Mouse (Mus musculus): ENCODE results near the gene Slc25a19. TPM values are rescaled to one million over a fixed set of nuclear protein-coding genes. Genes with fewer than 3 reads are reported as not detected.
A peak's percentile ranks its signal among the peaks of the same experiment; 100 is the strongest.

Gene Slc25a19
- total RNA-seq, 2 experiments from 2014 or later: 57.2 to 59.5 TPM

DNA sequence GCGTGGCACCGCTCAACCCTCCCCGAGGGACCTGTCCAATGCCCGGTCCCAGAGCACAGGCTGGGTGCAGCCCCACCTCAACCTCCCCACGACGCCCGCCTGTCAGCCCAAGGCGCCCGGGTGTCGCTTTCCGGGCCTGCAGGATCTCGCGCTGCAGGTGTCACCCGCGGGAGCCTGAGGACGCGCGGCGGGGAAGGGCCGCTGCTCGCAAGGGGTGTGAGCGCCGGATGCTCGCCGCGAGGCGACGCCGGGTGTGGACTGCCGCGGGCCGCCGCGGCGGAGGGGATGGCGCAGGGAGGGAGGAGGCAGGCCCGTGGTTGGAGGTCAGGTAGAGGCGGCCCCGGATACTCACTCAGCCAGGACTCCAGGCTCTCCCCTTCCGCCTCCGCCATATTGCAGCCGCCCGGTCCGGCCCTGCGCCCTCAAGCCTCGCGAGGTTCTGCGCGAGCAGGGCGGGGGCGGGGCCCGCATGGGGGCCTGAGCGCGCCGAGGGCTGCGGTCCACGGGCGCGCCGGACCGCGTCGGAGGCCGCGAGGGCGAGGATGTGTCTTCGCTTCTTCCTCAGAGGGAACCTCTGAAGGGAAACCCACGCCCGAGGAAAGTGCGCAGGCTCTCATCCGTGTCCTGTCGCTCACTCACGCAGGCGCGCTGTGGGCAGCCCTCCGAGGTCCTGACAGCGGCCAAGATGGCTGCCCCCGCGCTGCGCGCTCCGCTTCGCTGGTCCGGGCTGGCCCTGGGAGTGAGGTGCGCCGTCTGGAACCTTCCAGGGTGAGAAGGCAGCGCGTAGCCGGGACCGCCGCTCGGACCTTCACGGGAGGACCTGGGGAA is 24.4 kb downstream of the Slc25a19 start, which contains the start of the genes Mrps7 and Gga3:
TSS of gene Mrps7 (plus strand) at position 450 of the 828 bp plus-strand sequence.
TSS of gene Gga3 (minus strand) at position 576 of the 828 bp plus-strand sequence.
- DNase-seq (ENCODE audit: extremely low spot score in 1 of 2, low spot score in 2 of 2): peak; percentile 87 to 88
- intact Hi-C loops (cut with DNase I): loop anchor here (5.0 kb wide), 1 partner anchor 121 kb away; no protein-coding TSS in a partner anchor
- no peak for TF ChIP-seq CTCF (IDR thresholded peaks at IDR 0.05)

DNA sequence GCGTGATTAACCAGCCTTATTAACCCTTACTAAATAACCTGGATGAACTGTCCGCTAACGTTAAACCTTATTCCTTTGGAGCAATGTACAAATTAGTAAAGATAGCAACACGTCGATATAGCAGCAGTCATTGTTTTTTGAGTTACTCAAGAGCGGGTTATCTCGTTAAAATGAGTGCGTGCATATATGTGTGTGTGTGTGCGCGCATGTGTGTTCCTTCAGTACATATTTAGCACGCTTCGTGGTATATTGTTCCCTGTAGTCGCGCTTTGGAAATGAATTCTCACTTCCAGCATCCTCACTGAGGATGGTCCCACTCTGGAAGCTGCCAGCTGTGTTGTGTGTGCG is 25.0 kb downstream of the Slc25a19 start:
- H3K4me3 ChIP-seq: peak overlapping the region; percentile 99
- intact Hi-C loops (cut with DNase I): loop anchor here (5.0 kb wide), 1 partner anchor 121 kb away; no protein-coding TSS in a partner anchor
- TF ChIP-seq CTCF (IDR thresholded peaks at IDR 0.05): no peak
- no peak for DNase-seq (ENCODE audit: extremely low spot score in 1 of 2, low spot score in 2 of 2)
- peak overlapping the region; percentile 99 for H3K27ac ChIP-seq

More for the DNA sequence above, 24.4 kb downstream of the Slc25a19 start, which contains the start of the genes Mrps7 and Gga3:
- Histone ChIP-seq H3K4me3 (peak within 1 kb of the TSS; percentile 99), H3K27ac (peak within 1 kb of the TSS; percentile 99)

DNA sequence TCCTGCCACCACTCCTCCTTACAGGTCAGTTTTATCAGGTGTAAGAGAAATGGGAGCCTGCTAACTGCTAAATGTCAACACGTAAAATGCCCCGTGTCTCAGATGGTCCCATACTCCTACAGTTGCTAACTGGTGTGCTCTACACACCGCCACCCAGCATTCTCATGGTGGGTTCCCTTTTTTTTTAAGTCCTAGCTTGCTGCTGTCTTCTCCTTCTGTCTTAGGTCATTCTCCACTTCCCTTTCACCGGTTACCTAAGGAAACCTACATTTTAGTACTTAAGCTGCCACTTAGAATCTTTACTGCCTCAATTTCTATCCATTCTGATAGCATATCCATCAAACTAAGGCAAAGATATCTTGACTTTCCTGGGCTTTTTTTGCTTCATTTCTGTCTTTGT is 26.9 kb downstream of the Slc25a19 start:
- intact Hi-C loops (cut with DNase I): loop anchor here (5.0 kb wide), 1 partner anchor 119 kb away; no protein-coding TSS in a partner anchor
- Histone ChIP-seq H3K4me3 (no peak overlapping the region), H3K27ac (no peak overlapping the region)
- no peak for TF ChIP-seq CTCF (IDR thresholded peaks at IDR 0.05)
- no peak for DNase-seq (ENCODE audit: extremely low spot score in 1 of 2, low spot score in 2 of 2)

DNA sequence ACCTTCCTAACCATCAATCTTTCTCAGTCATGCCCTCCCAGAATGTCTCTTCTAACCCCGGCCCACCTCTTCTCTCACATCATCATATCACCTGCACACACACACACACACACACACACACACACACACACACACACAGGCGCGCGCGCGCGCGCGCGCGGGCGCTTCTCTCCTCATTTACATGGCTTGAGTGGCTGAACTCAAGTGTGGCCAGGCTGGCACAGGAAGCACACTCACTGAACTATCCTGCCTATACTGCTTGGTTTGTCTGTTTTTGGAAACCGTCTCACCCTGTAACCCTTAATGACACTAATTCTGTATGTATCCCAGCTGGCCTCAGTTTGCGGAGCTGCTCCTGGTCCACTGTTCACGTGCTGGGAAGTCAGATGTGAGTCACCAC is 27.4 kb downstream of the Slc25a19 start:
- Histone ChIP-seq H3K27ac (no peak overlapping the region), H3K4me3 (no peak overlapping the region)
- no peak for TF ChIP-seq CTCF (IDR thresholded peaks at IDR 0.05)
- no peak for DNase-seq (ENCODE audit: extremely low spot score in 1 of 2, low spot score in 2 of 2)
- intact Hi-C loops (cut with DNase I): loop anchor here (5.0 kb wide), 1 partner anchor 118 kb away; no protein-coding TSS in a partner anchor

DNA sequence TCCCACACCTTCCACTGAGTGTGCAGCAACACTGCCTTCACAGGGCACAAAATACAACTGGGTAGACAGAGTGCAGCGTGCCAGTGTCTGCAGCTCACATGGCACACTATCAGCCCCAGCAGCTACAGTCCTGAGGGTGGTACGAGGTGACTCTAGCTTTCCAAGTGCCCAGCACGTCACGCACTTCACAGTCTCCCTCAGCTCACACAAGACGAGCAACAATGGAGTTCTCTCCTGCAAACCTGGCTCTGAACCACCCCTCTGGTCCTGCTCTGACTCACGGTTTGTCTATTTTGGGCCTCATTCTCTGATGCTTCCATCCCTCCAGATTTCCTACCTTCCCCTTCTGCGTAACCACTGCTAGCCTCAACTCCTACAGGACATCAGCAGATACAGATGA is 28.4 kb downstream of the Slc25a19 start:
- no peak for TF ChIP-seq CTCF (IDR thresholded peaks at IDR 0.05)
- intact Hi-C loops (cut with DNase I): loop anchor here (5.0 kb wide), 1 partner anchor 117 kb away; no protein-coding TSS in a partner anchor
- Histone ChIP-seq H3K27ac (no peak overlapping the region), H3K4me3 (no peak overlapping the region)
- peak in 1 of 2 experiments; percentile 43 for DNase-seq (ENCODE audit: extremely low spot score in 1 of 2, low spot score in 2 of 2)

DNA sequence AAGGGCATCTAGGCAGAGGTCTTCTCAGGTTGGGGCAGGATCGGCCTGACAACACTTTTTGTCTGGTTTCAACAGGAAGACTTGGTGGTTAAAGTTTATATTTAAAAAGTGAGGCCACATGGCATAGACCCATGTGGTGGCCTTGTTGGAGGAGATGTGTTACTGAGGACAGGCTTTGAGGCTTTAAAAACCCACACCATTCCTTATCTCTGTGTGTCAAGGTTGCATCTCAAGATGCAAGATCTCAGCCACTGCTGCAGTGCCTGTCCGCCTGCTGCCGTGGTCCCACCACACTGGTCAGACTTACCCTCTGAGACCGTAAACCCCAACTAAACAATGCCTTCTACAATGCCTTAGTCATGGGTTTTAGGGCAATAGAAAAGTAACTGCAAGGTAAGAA is 29.8 kb downstream of the Slc25a19 start:
- H3K4me3 ChIP-seq: no peak overlapping the region
- DNase-seq (ENCODE audit: extremely low spot score in 1 of 2, low spot score in 2 of 2): no peak
- no peak for TF ChIP-seq CTCF (IDR thresholded peaks at IDR 0.05)
- intact Hi-C loops (cut with DNase I): no loop called here
- no peak overlapping the region for H3K27ac ChIP-seq

DNA sequence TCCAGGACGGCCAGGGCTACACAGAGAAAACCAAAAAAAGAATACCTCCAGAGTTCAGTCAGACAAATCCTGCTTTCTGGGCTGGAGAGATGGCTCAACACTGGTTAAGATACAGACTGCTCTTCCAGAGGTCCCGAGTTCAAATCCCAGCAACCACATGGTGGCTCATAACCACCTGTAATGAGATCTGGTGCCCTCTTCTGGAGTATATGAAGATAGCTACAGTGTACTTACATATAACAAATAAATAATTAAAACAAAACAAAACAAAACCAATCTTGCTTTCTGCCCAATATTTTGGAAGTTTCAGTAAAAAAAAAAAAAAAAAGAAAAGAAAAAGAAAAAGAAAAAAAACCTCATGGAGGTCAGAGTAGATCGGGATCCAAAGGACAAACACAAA is 32.9 kb downstream of the Slc25a19 start:
- H3K27ac ChIP-seq: no peak overlapping the region
- peak; percentile 23 for TF ChIP-seq CTCF (IDR thresholded peaks at IDR 0.05)
- no peak overlapping the region for H3K4me3 ChIP-seq
- DNase-seq (ENCODE audit: extremely low spot score in 1 of 2, low spot score in 2 of 2): no peak
- intact Hi-C loops (cut with DNase I): no loop called here

DNA sequence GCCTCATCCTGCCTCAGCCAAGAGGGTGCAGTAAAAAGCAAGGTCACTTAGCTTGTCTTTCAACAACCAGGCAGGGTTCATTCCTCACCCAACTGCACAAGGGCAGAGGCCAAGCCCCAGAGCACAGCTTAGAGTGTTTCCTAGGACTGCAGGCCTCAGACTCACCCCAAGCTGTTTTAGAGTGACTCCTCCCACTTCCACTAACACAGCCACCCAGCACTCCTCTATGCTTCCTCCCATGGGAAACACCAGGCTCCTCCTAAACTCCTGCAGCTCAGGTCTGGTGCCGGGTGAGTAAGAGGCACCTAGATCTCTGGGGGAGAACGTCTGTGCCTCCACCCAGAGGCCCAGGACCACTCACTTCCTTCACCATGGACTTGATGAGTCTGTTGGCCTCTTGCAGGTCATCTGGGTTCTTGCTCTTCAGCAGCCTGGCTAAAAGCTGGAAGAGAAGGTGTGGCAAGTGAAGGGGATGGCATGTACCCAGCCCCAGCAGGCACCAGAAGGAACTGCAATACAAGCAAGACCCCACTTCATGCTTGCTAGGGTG is 37.5 kb downstream of the Slc25a19 start:
- no peak for TF ChIP-seq CTCF (IDR thresholded peaks at IDR 0.05)
- H3K4me3 ChIP-seq: no peak overlapping the region
- DNase-seq (ENCODE audit: extremely low spot score in 1 of 2, low spot score in 2 of 2): no peak
- intact Hi-C loops (cut with DNase I): loop anchor here (2.0 kb wide), 1 partner anchor 22 kb away; no protein-coding TSS in a partner anchor
- H3K27ac ChIP-seq: no peak overlapping the region

DNA sequence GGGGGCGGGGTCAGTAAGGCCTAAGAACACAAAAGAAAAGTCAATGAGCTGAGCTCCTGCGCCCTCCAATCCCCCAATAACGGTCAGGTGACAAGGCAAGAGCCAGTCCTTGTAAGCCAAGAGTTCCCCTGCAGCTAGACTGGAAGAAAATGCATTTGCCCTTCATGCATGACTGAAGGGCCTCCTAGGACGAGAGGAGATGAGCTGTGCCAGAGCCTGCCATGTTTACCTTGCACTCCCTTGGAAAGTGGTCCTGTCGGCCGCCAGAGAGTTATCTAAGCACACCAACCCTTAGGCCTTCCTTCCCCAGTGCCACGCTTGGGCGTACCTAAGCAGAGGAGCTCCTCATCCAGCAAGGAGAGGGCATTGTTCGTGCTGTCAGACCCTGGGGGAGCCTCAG is 40.1 kb downstream of the Slc25a19 start:
- Histone ChIP-seq H3K27ac (no peak overlapping the region), H3K4me3 (no peak overlapping the region)
- intact Hi-C loops (cut with DNase I): no loop called here
- DNase-seq (ENCODE audit: extremely low spot score in 1 of 2, low spot score in 2 of 2): no peak
- TF ChIP-seq CTCF (IDR thresholded peaks at IDR 0.05): no peak

DNA sequence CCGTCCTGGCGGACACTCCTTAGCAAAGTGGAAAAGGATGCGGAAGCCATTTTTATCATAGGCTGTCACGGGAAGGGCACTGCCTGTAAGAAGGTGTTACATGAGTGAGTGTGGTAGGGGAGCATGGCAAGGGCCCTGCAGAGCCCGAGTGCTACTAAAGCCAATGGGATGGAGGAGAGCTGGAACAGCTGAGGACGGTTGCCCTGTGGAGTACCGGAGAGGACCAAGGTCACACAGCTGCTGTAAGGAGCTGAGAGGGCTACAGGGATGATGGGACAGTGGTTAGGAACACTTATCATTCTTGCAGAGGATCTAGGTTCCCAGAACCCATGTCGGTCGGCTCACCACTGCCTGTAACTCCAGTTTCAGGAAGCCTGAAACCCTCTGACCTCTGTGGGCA is 41.7 kb downstream of the Slc25a19 start:
- no peak for DNase-seq (ENCODE audit: extremely low spot score in 1 of 2, low spot score in 2 of 2)
- Histone ChIP-seq H3K27ac (no peak overlapping the region), H3K4me3 (no peak overlapping the region)
- no peak for TF ChIP-seq CTCF (IDR thresholded peaks at IDR 0.05)
- intact Hi-C loops (cut with DNase I): no loop called here

DNA sequence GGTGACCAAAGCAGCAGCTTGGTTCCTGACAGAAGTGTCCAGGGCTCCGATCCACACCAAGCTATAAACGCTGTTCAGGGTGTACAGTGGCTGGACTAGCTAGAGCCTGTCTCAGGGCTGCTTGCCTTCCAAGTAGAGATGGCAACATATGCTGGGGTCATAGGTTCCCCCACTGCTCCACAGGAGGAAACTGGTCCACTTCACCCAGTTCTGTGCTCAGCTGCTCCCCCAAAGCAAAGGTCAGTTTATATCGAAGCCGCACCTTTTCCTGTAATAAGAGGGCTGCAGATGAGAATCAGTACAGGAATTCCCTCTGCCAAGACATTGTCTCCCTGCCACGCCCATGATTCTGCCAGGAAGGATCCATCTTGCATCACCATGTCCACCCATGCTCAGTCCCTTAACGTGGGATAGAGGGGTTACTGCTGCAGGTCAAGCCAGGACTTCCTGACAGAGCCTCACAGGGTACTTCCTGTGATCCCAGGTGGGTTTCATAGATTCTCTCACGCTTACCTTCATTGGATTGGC is 42.5 kb downstream of the Slc25a19 start:
- TF ChIP-seq CTCF (IDR thresholded peaks at IDR 0.05): no peak

More for the DNA sequence above, 42.5 kb downstream of the Slc25a19 start:
- no peak overlapping the region for H3K4me3 ChIP-seq
- no peak for DNase-seq (ENCODE audit: extremely low spot score in 1 of 2, low spot score in 2 of 2)
- intact Hi-C loops (cut with DNase I): no loop called here
- no peak overlapping the region for H3K27ac ChIP-seq
